Mouse (Mus musculus): Measurements from ENCODE around the gene Acbd7. TPM values are rescaled to one million over a fixed set of nuclear protein-coding genes. Genes with fewer than 3 reads are reported as not detected.

Gene Acbd7
- polyA plus RNA-seq (2012) = not detected in 2 replicates

DNA sequence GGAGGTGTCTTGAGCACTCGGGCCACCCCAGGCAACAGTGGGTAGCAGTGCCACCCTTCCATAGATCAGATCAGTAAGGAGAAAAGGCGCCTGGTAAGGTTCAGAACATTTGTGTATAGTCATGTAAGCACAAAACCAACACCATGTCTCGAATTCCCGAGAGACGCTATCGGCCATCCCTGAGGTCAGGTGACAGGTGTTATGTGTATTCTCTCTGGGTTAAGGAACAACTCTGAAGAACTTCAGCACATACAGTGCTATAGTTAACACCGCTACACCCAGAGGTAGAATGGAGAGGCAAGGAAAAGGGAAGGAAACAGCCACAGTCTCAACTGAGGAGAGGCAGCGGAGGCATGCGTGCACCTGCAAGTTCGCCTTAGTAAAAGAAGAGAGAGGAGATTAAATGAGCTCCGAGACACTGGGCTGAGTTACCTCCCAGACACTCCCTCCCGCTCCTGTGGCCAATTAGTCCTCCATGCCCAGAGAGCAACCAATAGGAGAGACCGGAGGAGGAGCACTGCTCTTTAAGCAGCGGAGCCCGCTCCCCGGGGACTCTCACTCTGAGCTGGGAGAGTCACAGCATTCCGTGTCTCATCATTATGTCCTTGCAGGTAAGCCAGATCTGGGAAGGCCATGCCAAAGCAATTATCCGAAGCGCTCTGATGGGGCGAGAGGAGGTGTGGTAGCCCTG, at the start of gene Acbd7:
Gene Acbd7, plus strand, starts transcription at position 558 of the 691 bp plus-strand sequence.

DNA sequence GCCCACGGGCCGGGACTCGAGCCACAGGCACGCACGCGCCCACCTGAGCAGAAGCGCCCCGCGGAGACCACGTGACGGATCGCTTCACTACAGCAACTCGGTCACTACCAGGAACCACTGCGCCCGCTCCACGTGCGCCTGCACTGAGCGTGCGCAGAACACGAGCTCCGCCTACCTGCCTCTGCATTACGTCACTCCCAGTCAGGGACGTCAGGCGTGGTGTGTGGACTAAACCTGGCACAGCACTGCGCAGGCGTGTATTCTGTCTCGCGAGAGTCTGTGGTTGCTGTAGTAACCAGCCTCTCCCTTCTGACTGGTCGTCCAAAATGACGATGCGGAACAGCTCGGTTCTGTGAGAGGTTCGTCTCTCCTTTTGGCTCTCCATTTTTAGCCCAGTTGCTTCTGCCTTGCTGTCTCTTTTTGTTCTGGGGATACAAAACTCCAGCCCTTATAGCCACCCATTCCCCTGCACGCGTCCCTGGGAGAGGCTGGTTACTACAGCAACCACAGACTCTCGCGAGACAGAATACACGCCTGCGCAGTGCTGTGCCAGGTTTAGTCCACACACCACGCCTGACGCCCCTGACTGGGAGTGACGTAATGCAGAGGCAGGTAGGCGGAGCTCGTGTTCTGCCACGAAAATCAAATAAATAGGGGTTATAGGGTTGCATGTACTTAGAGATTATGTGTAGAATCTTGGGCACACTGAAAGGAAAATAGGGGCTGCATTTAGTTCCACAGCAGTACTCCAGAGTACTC, 3.3 kb upstream of the Acbd7 start, which contains the start of gene Rpp38:
Gene Rpp38, minus strand, starts transcription at position 160 of the 759 bp plus-strand sequence.

Other genes starting within 250 kb of the Acbd7 start
- gene Fam171a1, start 221.9 kb upstream of the Acbd7 start, polyA plus RNA-seq (2012) = 5.3 and 8.0 TPM in 2 replicates
- 10.3 and 20.5 TPM in 2 replicates for gene Nmt2, start 52.0 kb upstream of the Acbd7 start, polyA plus RNA-seq (2012)
- gene Rpp38, start 3.5 kb upstream of the Acbd7 start, polyA plus RNA-seq (2012) = 0.41 and 0.76 TPM in 2 replicates
- gene Olah, start 61.0 kb downstream of the Acbd7 start, polyA plus RNA-seq (2012) = 0.12 TPM in 1 of 2 replicates, not detected in the other
- not detected in 2 replicates for gene Meig1, start 86.5 kb downstream of the Acbd7 start, polyA plus RNA-seq (2012)
- gene Dclre1c, start 88.0 kb downstream of the Acbd7 start, polyA plus RNA-seq (2012) = 0.67 and 1.2 TPM in 2 replicates
- gene Suv39h2, start 138.9 kb downstream of the Acbd7 start, polyA plus RNA-seq (2012) = 4.5 TPM in 2 replicates
- gene Gm45902, start 176.6 kb downstream of the Acbd7 start, polyA plus RNA-seq (2012) = 2.4 and 2.5 TPM in 2 replicates
- gene Hspa14, start 176.6 kb downstream of the Acbd7 start, polyA plus RNA-seq (2012) = 6.8 and 8.0 TPM in 2 replicates
- 0.04 and 0.07 TPM in 2 replicates for gene Cdnf, start 176.9 kb downstream of the Acbd7 start, polyA plus RNA-seq (2012)
- 1,227 and 1,368 TPM in 2 replicates for gene Fam107b, start 234.3 kb downstream of the Acbd7 start, polyA plus RNA-seq (2012)

Data from megakaryocyte-erythroid progenitor cell, adult 5 weeks (primary cell).